Mouse (Mus musculus) gastrocnemius, postnatal 25 days (tissue): Measurements from ENCODE around the gene Sgcb. TPM values are rescaled to one million over a fixed set of nuclear protein-coding genes. Genes with fewer than 3 reads are reported as not detected.

Experiments used
- total RNA-seq, 2 experiments: library from RNA; stranded (reverse); gene quantifications; 1 replicate in 1 of 2; 2 replicates in 1 of 2; pipeline ENCODE4 v1.2.3; 2021

The Sgcb gene
- total RNA-seq, 2 experiments from 2014 or later, result 96.5 TPM

Other genes starting within 250 kb of the Sgcb start
- not detected for gene Cwh43, start 241.7 kb downstream of the Sgcb start, total RNA-seq
- gene Dcun1d4, start 166.8 kb downstream of the Sgcb start, total RNA-seq, result 1 to 10 TPM; 8.1 to 9.0 TPM
- gene Lrrc66, start 15.3 kb downstream of the Sgcb start, total RNA-seq, result not detected
- not detected for gene Spata18, start 3.6 kb upstream of the Sgcb start, total RNA-seq